Mouse (Mus musculus) mouse trophoblast stem cell (cell line): ENCODE measurements around the gene Mybpc1.
"Not testable (repeated sequence)": the region's sequence is repeated elsewhere in the genome, so short reads cannot be mapped to it uniquely, and the experiment has no call there.

Experiments
- in situ Hi-C, 2 experiments: fragments of 300-500 bp; cut with MseI, MboI; formaldehyde crosslinking; loops; 2 replicates in 1 of 2; 3 replicates in 1 of 2; pipeline ENCODE4 v1.15.1; 2025

Mybpc1 gene

GRCm38 (mm10) chr10:88496864-88497564, 107.9 kb downstream of the Mybpc1 start:
- in situ Hi-C loops = no loop called here

GRCm38 (mm10) chr10:88494959-88495587, 109.9 kb downstream of the Mybpc1 start:
- in situ Hi-C loops = no loop called here

- in situ Hi-C loops = no loop called here
Measured at GRCm38 (mm10) chr10:88492658-88493057, 112.3 kb downstream of the Mybpc1 start.

- in situ Hi-C loops = no loop called here
Measured at GRCm38 (mm10) chr10:88491632-88492031, 113.3 kb downstream of the Mybpc1 start.

- in situ Hi-C loops = no loop called here
Measured at GRCm38 (mm10) chr10:88488629-88489028, 116.3 kb downstream of the Mybpc1 start.

- in situ Hi-C loops = not testable (repeated sequence)
Measured at GRCm38 (mm10) chr10:88482866-88483265, 122.1 kb downstream of the Mybpc1 start.
